Mouse (Mus musculus): ENCODE results near the gene Col6a4. TPM values are rescaled to one million over a fixed set of nuclear protein-coding genes. Genes with fewer than 3 reads are reported as not detected.

Col6a4 gene
- polyA plus RNA-seq, 1 experiment from 2014 or later = 19.3 TPM

DNA sequence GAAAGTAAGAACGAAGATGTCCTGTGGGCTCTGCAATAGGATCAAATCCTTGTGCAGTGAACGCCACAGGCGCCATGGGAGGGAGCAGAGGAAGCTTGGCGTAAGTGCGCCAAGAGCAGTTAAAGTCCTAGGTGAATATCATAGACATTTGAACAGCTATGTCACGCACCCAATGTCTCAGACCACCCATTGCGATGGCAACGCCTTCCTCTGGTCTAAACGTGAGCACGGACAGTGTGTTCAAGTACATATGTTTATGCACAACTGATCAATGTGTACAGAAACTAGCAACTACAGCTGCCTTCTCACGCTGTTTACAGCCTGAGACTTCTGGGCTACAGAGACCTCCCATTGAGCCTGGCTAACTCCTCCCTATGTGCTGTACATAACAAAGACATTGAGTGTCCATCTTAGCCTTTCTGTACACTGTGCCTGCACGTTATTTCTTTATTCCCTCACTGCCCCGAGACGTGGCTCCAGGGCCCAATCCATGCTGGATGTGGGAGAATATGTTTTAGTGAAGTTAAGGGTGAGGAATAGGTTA lies 125.2 kb downstream of the Col6a4 start:
- peak; percentile 42; the same call in 1 of the 2 replicates for ATAC-seq (ENCODE audit: low FRiP score, low TSS enrichment)
- Histone ChIP-seq H3K4me1 (replicated peaks; ENCODE audit: control insufficient read depth, insufficient read depth) (no peaks in the 10 kb centered on the region), H3K27me3 (ENCODE audit: control insufficient read depth, insufficient read depth, low read length) (no peaks in the 10 kb centered on the region), H3K4me3 (ENCODE audit: low read depth, low read length) (no peak overlapping the region), H3K27ac (replicated peaks) (peak overlapping the region; percentile 49), H3K9ac (ENCODE audit: low read length) (no peak overlapping the region), H3K36me3 (ENCODE audit: control insufficient read depth, insufficient read depth, low read length) (no peaks in the 10 kb centered on the region), H3K4me2 (replicated peaks; ENCODE audit: low read depth) (no peak overlapping the region), H3K9me3 (ENCODE audit: control insufficient read depth, low read length) (no peaks in the 10 kb centered on the region)
- no peak for TF ChIP-seq EP300 (optimal IDR thresholded peaks at IDR 0.05)
- TF ChIP-seq CTCF (IDR thresholded peaks at IDR 0.05; ENCODE audit: low read depth) = no peak
- 75% methylated on average over 14 of the region's 14 CpGs for WGBS
- DNase-seq (ENCODE audit: low spot score) = no peak

DNA sequence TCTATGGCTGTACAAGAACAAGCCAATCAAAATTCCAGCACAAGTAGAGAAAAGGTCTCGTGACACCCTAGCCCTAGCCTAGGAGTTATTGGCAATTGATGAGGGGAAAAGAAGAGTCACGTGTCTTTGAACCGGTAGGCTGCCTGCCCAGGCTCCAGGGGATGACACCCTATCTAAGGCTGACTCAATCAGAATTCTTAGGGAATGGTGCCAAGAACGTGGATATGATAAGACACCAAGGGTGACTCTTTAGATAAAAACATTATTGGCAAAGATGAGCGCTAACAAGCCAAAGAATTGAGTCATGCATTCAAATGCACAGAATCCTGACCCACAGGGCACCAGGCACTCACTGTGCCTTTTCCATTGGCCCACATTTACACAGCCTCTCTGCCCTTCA lies 125.7 kb downstream of the Col6a4 start:
- WGBS = 75% methylated on average over 5 of the region's 5 CpGs
- ATAC-seq (ENCODE audit: low FRiP score, low TSS enrichment) = no peak
- DNase-seq (ENCODE audit: low spot score) = no peak
- H3K4me2 ChIP-seq (replicated peaks; ENCODE audit: low read depth) = no peak overlapping the region
- no peaks in the 10 kb centered on the region for H3K9me3 ChIP-seq (ENCODE audit: control insufficient read depth, low read length)
- no peak overlapping the region for H3K9ac ChIP-seq (ENCODE audit: low read length)
- no peaks in the 10 kb centered on the region for H3K36me3 ChIP-seq (ENCODE audit: control insufficient read depth, insufficient read depth, low read length)
- no peaks in the 10 kb centered on the region for H3K27me3 ChIP-seq (ENCODE audit: control insufficient read depth, insufficient read depth, low read length)
- TF ChIP-seq EP300 (optimal IDR thresholded peaks at IDR 0.05) (no peak), CTCF (IDR thresholded peaks at IDR 0.05; ENCODE audit: low read depth) (no peak)
- peak overlapping the region; percentile 49 for H3K27ac ChIP-seq (replicated peaks)
- no peak overlapping the region for H3K4me3 ChIP-seq (ENCODE audit: low read depth, low read length)
- H3K4me1 ChIP-seq (replicated peaks; ENCODE audit: control insufficient read depth, insufficient read depth) = no peaks in the 10 kb centered on the region

- no peak overlapping the region for H3K9ac ChIP-seq (ENCODE audit: low read length)
These were observed 128.6 kb downstream of the Col6a4 start for GRCm38 (mm10) chr9:105967976-105968375.

DNA sequence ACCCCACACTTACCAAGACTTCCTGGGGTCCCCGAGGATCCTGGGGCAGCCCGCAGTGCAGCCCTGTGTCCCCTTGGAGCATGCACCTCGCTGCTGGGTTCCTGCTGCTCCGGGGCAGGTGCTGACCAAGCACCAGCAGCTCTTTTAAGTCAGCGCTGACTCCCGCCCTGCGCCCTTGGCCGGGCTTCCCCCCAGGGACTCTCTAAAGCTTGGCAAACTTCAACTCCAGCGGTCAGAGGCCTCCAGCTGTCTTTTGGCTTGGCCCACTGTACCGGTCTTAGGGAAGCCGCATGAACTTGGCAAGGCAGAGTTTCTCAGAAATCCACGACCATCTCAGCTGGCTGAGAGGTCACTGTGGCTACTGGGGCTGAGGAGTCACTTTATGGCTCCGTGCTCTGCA lies 136.1 kb downstream of the Col6a4 start, which contains the start of gene Col6a5:
Col6a5 (minus strand) TSS at position 111 of the 400 bp plus-strand sequence.
- TF ChIP-seq EP300 (optimal IDR thresholded peaks at IDR 0.05) = no peak
- TF ChIP-seq CTCF (IDR thresholded peaks at IDR 0.05; ENCODE audit: low read depth) = no peak
- 8% methylated on average over 13 of the region's 13 CpGs for WGBS
- Histone ChIP-seq H3K4me1 (replicated peaks; ENCODE audit: control insufficient read depth, insufficient read depth) (peaks cover 2% of the 10 kb centered on the region; the same call in 1 of the 2 replicates), H3K9ac (ENCODE audit: low read length) (no peak within 1 kb of the TSS), H3K27ac (replicated peaks) (no peak within 1 kb of the TSS), H3K4me3 (ENCODE audit: low read depth, low read length) (peak within 1 kb of the TSS; percentile 6), H3K27me3 (ENCODE audit: control insufficient read depth, insufficient read depth, low read length) (no peaks in the 10 kb centered on the region), H3K9me3 (ENCODE audit: control insufficient read depth, low read length) (no peaks in the 10 kb centered on the region), H3K36me3 (ENCODE audit: control insufficient read depth, insufficient read depth, low read length) (no peaks in the 10 kb centered on the region), H3K4me2 (replicated peaks; ENCODE audit: low read depth) (peak within 1 kb of the TSS; percentile 32)
- ATAC-seq (ENCODE audit: low FRiP score, low TSS enrichment) = peak; percentile 63; the same call in 1 of the 2 replicates
- peak; percentile 26 for DNase-seq (ENCODE audit: low spot score)

More at GRCm38 (mm10) chr9:105967976-105968375, 128.6 kb downstream of the Col6a4 start:
- Histone ChIP-seq H3K27me3 (ENCODE audit: control insufficient read depth, insufficient read depth, low read length) (no peaks in the 10 kb centered on the region), H3K4me3 (ENCODE audit: low read depth, low read length) (no peak overlapping the region), H3K27ac (replicated peaks) (no peak overlapping the region), H3K9me3 (ENCODE audit: control insufficient read depth, low read length) (no peaks in the 10 kb centered on the region), H3K36me3 (ENCODE audit: control insufficient read depth, insufficient read depth, low read length) (no peaks in the 10 kb centered on the region), H3K4me1 (replicated peaks; ENCODE audit: control insufficient read depth, insufficient read depth) (no peaks in the 10 kb centered on the region), H3K4me2 (replicated peaks; ENCODE audit: low read depth) (no peak overlapping the region)
- ATAC-seq (ENCODE audit: low FRiP score, low TSS enrichment) (no peak), DNase-seq (ENCODE audit: low spot score) (no peak)
- TF ChIP-seq CTCF (IDR thresholded peaks at IDR 0.05; ENCODE audit: low read depth) (no peak), EP300 (optimal IDR thresholded peaks at IDR 0.05) (no peak)
- WGBS = 82% methylated on average over 5 of the region's 5 CpGs

DNA sequence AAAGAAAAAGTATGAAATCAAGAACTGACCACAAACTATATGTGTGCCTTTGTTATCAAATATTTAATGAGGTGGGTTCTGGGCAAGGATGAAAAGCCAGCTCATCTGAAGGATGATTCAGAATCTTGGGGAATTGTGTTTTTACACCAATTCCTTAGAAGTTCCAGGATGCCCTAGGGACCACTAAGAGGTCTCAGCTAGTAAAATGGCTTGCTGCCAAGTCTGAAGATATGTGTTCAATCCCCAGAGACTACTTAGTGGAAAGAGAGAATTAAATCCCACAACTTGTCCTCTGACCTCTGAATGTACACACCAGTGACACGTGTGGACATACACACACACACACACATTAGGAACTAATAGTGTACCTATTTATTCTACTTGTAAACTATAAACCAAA lies 137.5 kb downstream of the Col6a4 start:
- no peak overlapping the region for H3K4me3 ChIP-seq (ENCODE audit: low read depth, low read length)
- H3K27ac ChIP-seq (replicated peaks) = no peak overlapping the region
- DNase-seq (ENCODE audit: low spot score) (no peak), ATAC-seq (ENCODE audit: low FRiP score, low TSS enrichment) (no peak)
- H3K9me3 ChIP-seq (ENCODE audit: control insufficient read depth, low read length) = no peaks in the 10 kb centered on the region
- H3K9ac ChIP-seq (ENCODE audit: low read length) = no peak overlapping the region
- 50% methylated on average over 1 of the region's 1 CpGs for WGBS
- no peak for TF ChIP-seq EP300 (optimal IDR thresholded peaks at IDR 0.05)
- TF ChIP-seq CTCF (IDR thresholded peaks at IDR 0.05; ENCODE audit: low read depth) = no peak
- H3K36me3 ChIP-seq (ENCODE audit: control insufficient read depth, insufficient read depth, low read length) = no peaks in the 10 kb centered on the region
- no peak overlapping the region for H3K4me2 ChIP-seq (replicated peaks; ENCODE audit: low read depth)
- H3K27me3 ChIP-seq (ENCODE audit: control insufficient read depth, insufficient read depth, low read length) = no peaks in the 10 kb centered on the region
- H3K4me1 ChIP-seq (replicated peaks; ENCODE audit: control insufficient read depth, insufficient read depth) = peaks cover 2% of the 10 kb centered on the region; the same call in 1 of the 2 replicates

- no peak overlapping the region for H3K4me3 ChIP-seq (ENCODE audit: low read depth, low read length)
- TF ChIP-seq CTCF (IDR thresholded peaks at IDR 0.05; ENCODE audit: low read depth) (no peak), EP300 (optimal IDR thresholded peaks at IDR 0.05) (no peak)
- WGBS = 95% methylated on average over 1 of the region's 1 CpGs
- no peaks in the 10 kb centered on the region for H3K9me3 ChIP-seq (ENCODE audit: control insufficient read depth, low read length)
- H3K4me2 ChIP-seq (replicated peaks; ENCODE audit: low read depth) = no peak overlapping the region
- DNase-seq (ENCODE audit: low spot score) (no peak), ATAC-seq (ENCODE audit: low FRiP score, low TSS enrichment) (no peak)
- H3K27ac ChIP-seq (replicated peaks) = no peak overlapping the region
- H3K36me3 ChIP-seq (ENCODE audit: control insufficient read depth, insufficient read depth, low read length) = no peaks in the 10 kb centered on the region
- H3K9ac ChIP-seq (ENCODE audit: low read length) = no peak overlapping the region
- no peaks in the 10 kb centered on the region for H3K4me1 ChIP-seq (replicated peaks; ENCODE audit: control insufficient read depth, insufficient read depth)
- no peaks in the 10 kb centered on the region for H3K27me3 ChIP-seq (ENCODE audit: control insufficient read depth, insufficient read depth, low read length)
These were observed 146.8 kb downstream of the Col6a4 start for GRCm38 (mm10) chr9:105949755-105950154.

Data from stomach, postnatal 0 days (tissue).